Mouse (Mus musculus): ENCODE results near the gene Ciao2b. TPM values are rescaled to one million over a fixed set of nuclear protein-coding genes. Genes with fewer than 3 reads are reported as not detected.
"Not testable (repeated sequence)": the region's sequence is repeated elsewhere in the genome, so short reads cannot be mapped to it uniquely, and the experiment has no call there.

The Ciao2b gene
- total RNA-seq (2021) = 10 to 100 TPM; 41.0 to 41.3 TPM
- long read RNA-seq, experiment 1, transcript Ciao2b-203 (5 exons, 918 nt) = major isoform, 78 of 84 reads
- long read RNA-seq, experiment 1, partial matches to known transcripts = 1 of 84 reads
- long read RNA-seq, experiment 1, other reads (novel, unspliced or antisense) = 1 of 84 reads
- long read RNA-seq, experiment 2, transcript Ciao2b-203 (5 exons, 918 nt) = major isoform, 35 of 42 reads
- long read RNA-seq, experiment 2, transcript Ciao2b-202 (4 exons, 807 nt) = minor isoform, 5 of 42 reads
- long read RNA-seq, experiment 2, partial matches to known transcripts = 0 of 42 reads
- long read RNA-seq, experiment 2, other reads (novel, unspliced or antisense) = 2 of 42 reads

DNA sequence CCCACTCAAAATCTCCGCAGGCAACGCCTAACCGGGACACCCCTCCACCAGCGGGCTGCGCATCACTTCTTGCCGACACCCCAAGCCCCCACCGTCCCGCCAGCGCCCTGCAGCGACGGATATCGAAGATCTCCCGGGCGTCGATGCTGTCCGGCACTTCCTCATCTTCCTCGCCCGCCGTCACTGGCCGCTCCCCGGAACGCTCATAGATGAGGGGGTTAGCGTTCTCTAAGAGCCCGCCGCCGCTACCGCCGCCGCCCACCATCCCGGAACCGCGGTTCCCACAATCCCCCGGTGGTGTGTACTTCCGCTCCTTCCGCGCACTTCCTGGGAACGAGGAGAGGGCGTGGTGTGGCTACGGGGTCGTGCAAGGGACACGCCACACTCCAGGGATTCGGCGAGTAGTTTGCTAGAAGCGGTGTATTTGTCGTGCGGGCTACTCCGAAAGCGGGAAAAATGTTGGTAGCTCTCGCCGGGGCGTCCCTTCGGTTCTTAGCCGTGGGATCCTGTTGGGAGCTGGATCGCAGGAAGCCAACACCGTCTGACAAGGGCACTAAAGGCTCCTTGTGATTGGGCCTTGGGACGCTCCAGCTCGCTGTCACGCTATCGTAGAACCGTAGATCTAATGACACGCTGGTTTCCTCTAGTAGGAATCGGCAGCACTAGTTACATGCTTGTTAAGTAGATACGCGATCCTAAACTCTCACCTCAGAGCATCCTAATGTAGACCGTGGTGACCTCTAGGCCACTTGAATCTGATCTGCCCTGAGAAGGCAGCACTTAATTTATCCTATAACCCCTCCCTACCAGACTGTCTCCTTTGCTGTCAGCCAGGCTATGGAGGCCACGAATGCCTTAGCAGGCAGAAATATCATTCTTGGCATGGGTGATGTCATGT lies at the start of gene Ciao2b:
Ciao2b (minus strand) TSS at position 540 of the 898 bp plus-strand sequence.
- peak; percentile 94 for DNase-seq

DNA sequence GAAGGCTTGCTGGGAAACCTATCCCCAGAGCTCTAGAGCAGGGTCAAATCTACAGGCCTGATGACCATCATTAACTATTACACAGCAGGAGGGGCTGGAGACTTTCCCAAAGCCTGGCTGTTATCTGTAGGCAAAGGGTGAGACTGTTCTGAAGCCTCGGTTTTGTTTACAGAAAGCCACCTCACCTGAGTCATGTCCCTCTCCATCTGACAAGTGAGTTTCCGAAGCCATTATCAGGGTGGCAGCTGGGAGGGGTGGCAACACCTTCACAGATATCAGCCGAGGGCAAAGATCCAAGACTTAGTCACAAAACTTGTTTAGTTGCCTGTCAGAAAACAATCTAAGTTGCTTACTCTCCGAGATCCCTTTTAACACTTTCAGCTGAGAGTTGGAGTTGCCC lies 46.7 kb upstream of the Ciao2b start:
- no peak for DNase-seq

DNA sequence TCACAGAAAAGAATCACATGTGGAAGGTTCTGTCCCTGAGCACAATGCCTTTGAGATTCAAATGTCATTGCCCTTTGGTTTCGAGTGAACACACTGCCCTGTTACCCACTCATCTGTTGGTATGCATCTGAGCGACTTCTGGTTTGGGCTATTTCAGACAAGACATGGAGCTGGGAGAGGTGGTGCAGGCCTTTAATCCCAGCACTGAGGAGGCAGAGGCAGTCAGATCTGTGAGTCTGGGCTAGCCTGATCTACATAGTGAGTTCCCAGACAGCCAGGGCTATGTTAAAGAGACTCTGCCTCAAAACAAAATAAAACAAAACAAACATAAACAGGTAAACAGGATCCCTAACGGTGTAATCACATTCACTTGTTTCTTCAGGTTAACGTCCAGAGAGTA lies 13.8 kb upstream of the Ciao2b start:
- no peak for DNase-seq

DNA sequence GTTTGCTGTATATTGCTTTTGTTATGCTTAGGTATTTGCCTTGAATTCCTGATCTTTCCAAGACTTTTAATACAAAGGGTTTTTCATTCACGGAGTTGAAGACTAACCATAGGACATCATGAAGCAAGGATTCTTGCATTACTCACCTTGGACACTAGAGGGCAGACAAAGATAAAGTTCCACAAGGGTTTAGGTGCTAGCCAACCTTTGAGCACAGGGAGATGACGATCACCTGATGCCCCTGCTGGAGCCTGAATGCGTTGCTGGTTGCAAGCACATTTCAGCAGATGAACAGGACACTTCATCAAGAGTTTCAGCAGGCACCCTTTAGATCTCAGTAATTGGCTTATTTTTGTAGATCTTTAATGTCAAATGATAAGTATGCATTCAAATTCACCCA lies 13.2 kb upstream of the Ciao2b start:
- DNase-seq = peak; percentile 79

DNA sequence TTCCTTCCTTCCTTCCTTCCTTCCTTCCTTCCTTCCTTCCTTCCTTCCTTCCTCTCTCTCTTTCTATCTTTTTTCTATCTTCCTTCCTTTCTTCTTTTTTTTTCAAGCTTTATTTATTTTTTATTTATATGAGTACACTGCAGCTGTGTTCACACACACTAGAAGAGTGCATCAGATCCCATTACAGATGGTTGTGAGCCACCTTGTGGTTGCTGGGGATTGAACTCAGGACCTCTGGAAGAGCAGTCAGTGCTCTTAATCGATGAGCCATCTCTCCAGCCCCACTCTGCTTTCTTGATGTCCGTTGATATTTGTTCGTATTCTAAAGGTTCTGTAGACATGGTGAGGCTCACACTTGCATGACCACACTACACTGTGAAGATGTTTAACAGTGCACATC lies 2.4 kb upstream of the Ciao2b start:
- DNase-seq = not testable (repeated sequence)

DNA sequence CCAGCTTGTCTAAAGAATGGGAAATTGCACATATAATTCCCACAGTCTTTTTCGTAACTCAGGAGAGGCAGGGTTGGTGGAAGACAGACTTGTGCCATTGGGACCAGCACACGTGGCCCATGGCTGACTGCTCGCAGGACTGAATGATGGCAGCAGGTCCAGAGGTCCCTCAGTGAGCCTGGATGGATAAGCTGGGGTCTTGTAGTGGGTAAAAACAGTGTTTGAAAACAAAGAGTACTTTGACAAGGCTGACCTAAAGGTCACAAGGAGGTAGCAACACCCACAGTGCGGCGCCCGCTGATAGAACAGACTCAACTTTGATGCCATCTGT lies 524 bp upstream of the Ciao2b start:
- no peak for DNase-seq

DNA sequence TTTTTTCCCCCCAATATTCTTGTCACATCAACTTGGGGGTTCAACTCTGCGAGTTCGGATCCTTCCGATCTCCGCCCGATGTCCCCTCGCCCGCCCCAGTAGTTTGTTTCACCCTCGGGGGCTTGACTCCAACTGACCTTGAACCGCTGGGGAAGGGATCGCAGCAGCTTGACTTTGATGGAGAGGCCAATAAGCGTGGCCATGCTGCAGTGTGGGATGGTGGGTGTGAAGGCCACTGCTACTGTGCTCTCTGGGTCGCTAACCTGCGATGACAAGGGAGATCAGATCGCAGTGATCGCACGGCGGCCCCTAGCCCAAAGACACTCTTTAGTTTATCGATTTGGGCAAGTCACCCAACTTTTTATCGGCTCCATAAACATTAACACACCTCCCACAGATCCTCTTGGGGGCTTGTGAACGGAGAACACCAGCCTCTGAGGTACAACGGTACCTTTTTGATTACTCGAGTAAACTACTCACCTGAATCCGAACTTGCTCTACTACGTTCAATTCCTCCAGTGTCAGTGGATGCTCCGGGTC lies 864 bp downstream of the Ciao2b start:
- no peak for DNase-seq

DNA sequence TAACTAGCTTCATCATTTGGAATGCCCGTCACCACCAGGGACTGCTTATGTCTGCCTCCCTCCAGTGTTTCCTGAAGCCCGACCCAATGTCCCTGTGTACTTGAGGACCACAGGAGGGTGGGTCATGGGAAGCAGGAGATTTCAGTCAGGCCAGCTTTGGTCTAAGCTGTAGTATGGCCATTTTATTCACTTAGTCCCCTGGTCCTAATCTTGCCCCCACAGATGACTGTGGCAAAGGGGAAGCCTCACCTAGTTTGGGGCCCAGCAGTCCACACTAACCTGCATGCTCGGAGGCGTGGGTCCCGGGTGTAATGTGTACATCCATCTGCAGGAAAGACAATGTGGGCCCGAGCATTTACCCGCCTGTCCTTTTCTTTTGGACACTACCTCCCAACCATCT lies 1.5 kb downstream of the Ciao2b start:
- DNase-seq = no peak

DNA sequence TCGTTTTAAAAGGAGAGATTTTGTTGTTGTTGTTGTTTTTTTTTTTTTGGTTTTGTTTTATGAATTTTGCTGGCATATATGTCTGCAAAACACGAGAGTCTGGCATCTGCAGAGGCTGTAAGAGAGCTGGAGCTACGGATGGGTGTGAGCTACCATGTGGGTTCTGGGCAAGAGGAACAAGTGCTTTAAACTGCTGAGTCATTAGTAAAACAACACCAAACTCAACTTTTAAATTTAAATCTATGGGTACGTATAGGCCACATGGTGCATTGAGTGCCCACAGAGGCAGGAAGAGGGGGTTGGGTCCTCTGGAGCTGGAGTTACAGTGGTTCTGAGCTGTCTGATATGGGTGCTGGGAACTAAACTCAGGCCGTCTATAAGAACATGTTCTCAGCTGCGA lies 3.8 kb downstream of the Ciao2b start:
- no peak for DNase-seq

DNA sequence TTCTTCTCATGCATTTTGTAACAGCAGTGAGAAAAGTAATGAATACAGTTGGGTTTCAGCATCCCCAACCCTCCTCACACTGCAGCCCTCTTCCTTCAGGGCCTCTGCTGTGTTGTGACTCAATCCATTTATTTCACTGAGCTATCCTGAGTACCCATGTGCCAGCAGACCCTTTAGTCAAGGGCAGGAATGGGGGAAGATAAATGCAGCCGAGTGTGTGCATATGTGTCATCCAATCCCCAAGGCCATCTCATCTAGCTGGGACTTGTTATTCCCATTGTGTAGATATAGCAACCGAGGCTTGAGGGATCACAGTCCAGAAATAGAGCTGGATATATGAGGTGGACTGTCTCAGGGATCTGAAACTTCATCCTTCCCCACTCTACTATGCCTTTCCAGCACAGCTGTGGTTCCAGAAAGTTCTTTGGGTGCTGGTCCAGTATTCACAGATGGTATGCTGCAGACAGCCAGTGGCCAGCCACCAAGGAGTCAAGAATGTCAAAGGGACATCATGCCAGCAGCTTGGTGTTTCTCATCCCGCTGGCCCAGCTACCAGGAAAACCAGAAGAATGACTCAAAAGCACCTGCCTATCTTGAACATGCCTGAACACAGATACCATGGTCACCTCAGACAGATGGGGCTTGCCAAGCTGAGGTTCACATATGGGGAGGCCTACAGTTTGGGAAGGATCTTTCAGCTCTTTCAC lies 6.6 kb downstream of the Ciao2b start:
- DNase-seq = no peak

DNA sequence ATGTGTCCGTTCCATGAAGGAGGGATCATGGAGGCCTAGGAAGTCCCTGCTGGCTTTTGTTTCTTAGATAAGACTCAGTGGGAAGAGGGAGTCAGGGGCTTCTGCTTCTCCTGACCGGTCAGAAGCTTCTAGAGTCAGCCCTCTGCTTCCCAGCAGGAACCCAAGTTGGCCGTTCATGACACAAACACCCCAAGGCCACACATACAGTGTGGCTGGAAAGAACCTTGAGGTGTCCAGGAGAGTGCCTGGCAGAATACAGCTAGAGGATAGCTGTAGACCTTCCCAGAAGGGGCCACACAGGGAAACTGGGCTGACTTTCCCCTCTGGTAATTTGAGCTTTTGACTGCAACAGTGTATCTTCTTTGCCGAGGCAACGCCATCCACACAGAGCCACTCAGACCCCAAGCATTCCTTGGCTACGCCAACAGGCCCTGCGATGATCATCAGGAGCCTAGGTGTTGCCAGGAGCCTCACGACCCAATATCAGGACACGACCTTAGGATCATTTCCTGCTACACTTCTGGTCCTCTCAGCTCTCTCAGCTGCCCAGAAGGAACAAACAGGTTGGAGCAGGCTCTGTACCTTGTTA lies 8.5 kb downstream of the Ciao2b start:
- peak; percentile 37 for DNase-seq

DNA sequence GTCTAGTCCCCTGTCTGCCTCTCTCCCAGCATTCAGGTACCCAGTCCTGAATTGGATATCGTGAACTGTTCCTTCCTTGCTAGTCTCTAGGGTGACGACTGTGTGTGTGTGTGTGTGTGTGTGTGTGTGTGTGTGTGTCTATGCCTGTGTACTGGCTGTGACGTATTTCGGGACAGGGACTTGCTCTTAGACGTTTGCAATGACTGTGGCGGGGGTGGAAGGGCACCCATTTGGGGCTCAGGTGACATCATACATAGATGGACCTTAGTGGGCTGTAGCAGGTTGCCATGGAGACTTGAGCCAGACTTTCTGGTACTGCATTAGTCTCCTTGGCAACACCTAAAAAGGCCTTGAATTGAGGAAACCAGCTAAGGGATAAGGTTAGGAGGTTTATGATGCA lies 9.3 kb downstream of the Ciao2b start:
- no peak for DNase-seq

DNA sequence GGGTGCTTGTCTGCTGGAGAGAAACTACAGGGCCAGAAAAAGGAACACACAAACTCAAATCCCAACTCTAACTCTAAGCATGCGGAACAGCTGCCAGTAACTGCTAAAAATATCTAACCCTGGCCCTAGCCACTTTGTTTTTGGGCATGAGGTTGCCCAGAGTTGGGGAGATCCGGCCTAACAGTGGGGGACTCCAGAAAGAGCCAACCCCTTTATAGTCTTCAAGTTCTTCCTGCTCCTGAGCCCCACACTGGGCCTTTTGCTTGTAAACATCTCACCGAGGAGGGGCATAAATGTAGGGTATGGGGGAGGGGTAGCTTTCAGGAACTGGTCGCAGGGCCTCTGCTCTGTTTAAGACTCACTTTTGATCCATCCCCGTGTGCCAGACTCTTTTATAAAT lies 9.8 kb downstream of the Ciao2b start:
- no peak for DNase-seq

DNA sequence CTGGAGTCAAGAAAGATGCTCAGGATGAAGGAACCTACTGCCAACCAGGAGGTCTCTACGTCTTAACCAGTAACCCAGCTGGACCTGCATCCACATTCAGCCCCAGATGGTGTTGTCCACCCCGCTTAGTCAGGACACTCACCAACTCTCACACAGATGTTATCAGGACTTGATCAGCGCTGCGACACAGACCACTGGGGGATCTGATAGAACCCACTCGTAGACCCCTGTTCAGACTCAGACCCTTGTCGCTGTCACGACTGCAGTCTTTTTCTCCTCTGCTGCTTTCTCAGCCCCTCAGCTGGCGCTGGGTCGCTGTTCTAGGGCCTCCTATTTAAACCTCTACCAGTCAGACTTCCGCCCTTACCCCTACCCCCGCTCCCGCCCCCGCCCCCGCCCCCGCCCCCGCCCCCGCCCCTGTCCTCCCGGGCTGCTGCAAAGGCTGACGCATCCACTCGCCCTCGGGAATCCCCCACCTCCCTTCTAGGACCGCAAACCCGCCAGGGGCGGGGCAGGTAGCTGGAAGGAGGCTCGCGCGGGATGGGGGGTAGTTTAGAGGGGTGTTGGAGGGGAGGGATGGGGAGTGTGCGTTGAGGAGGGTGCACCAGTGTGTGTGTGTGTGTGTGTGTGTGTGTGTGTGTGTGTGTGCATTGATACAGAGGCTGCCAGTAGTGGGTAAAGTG lies 10.6 kb downstream of the Ciao2b start, which contains the start of gene Rrad:
Rrad (minus strand) TSS at position 347 of the 683 bp plus-strand sequence.
- DNase-seq = peak; percentile 67

DNA sequence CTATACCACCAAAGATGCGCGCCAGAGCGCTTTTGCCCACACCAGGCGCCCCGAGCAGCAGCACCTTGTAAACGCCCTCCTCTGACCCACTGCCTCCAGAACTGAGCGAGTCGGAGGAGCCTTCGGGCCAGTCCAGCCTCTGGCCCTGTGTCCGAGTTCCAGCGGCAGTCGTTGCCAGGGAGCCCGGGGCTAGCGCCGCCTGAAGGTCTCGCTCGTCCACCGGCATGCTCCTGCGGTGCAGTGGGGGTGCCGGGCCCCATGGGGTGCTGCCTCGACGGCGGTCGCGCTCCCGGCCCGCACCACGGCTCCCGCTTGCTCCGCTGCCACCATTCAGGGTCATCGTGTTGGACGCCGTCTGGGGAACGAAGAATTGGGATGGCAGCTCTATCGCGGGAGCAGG lies 11.2 kb downstream of the Ciao2b start:
- DNase-seq = peak; percentile 44

DNA sequence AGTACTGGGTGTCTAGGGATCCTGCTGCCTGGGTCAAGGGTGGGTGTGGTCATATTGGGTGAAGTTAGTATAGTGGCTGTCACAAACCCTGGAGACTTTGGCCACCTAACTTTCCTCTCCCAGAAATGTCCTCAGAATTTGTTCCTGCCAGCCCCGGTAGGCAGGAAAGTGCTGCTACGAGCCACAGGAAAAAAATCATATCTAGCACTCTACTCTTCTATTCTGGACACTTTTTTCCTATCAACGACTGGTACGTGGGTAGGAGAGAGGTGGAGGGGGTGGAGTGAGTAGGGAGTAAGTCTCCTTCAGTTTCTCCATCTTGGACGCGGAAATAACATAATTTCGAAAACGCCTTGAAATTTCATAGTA lies 11.7 kb downstream of the Ciao2b start:
- DNase-seq = no peak

DNA sequence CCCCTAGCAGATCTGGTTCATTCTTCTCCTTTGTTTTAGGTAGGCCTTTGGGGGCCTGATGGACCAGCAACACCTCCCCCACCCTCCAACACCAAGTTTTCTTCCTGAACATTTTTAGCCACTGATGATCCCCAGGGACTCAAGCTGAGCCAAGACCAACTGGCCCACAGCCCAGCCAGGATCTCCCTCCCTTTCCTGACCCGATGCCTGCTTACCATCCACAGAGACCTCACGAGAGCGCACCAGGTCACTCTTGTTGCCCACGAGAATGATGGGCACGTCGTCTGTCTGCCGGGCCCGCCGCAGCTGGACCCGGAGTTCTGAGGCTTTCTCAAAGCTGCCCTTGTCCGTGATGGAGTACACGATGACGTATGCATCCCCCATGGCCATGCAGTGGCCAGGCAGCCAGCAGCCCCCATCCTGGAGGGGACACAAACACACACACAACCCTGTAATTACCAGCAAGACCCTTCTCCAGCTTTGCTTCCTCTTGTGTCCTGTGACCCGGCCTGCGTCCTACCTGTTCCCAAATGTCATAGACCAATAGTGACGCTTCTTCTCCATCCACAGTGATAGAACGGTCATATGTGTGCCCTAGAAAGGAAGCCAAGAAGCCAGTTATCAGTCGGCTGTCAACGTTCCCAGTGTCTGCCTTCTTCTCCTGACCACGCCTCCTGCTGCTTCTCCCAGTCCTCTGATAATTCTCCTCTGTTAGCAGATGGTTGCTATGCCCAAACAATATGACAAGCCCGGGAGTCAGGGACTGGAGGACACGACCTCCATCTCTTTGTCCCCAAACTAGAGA lies 12.3 kb downstream of the Ciao2b start:
- peak; percentile 75 for DNase-seq

DNA sequence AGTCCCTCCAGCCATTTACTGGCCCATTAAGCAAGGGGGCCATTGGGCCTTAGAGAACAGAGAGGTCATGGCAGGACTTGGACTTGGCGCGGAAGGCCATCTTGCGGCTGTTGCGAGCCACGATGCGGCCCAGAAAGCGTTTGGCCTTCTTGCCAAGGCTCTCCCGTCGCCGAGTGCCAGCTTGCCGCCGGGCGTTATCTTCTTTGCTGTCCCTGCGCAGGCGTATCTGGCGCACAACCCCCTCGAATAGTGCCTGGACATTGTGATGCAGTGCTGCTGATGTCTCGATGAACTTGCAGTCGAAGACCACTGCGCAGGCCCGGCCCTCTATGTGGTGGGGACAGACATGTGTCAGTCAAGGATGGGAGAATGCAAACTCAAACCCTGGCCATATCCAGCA lies 13.4 kb downstream of the Ciao2b start:
- DNase-seq = no peak

DNA sequence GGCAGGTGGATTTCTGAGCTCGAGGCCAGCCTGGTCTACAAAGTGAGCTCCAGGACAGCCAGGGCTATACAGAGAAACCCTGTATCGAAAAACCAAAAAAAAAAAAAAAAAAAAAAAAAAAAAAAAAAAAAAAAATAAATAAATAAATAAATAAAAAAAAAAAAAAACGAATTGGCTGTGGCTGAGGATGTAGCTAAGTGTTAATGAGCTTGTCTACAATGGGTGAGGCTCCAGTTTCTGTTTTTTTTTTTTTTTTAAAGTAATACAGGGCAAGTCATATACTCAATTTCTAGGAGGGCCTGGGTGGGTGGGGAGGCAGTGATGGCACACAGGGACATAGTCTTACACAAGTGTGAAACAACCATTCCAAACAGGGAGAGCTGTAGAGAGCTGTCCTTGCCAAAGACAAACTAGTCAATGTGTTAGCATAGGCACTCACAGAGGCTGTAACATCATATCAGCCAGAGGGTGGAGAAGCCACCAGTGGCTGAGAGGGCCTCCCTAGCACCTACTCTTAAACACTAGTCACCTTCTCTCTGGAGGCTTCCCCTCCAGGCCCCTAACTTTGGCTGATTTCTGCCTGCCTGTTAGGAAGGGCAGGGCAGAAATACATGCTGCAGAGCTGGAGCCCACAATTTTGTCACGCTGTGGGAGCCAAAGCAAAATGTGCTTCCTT lies 14.6 kb downstream of the Ciao2b start:
- no peak for DNase-seq

DNA sequence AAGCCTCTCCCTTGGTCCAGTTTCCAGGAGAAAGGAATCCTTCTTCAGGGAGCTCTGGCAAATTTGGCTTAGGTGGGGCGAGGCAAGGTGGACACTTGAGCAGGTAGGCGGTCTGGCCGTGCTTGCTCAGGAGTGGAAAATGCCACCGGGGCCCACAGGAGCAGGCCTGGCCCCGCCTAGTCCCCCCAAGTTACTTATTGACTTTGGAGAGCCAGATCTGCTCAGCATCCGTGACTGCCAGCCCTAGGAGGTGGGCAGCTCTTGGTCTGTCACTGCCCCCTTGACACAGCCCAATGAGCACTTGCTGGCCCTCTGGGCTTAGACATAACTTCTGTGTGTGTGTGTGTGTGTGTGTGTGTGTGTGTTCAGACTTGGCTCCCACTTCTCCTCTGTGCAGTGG lies 17.6 kb downstream of the Ciao2b start, which contains the start of gene Cdh16:
Cdh16 (minus strand) TSS at position 236 of the 400 bp plus-strand sequence.
- DNase-seq = no peak
